Mouse (Mus musculus) midbrain, embryonic 15.5 days (tissue): Measurements from ENCODE around the gene Atrx. TPM values are rescaled to one million over a fixed set of nuclear protein-coding genes. Genes with fewer than 3 reads are reported as not detected.

ENCODE experiments used
- ATAC-seq: fragments of 200-750 bp; cut with Nextera tagmentation; replicated peaks from 2 replicates; pipeline ENCODE4 v1.8.0; 2017; ENCODE audit warnings: moderate TSS enrichment
- H3K27ac ChIP-seq: fragments of 300-500 bp; sonication (generic); 2 replicates; pipeline ENCODE4 v1.5.1; 2015; ENCODE audit warnings: mild to moderate bottlenecking, inconsistent platforms
- H3K27me3 ChIP-seq: fragments of 300-500 bp; sonication (generic); replicated peaks from 2 replicates; pipeline ENCODE4 v1.6.1; 2015; ENCODE audit warnings: inconsistent platforms
- H3K36me3 ChIP-seq: fragments of 300-500 bp; sonication (generic); replicated peaks from 2 replicates; pipeline ENCODE4 v1.6.1; 2015; ENCODE audit warnings: inconsistent platforms
- H3K4me1 ChIP-seq: fragments of 300-500 bp; sonication (generic); 2 replicates; pipeline ENCODE4 v1.6.1; 2015; ENCODE audit warnings: inconsistent platforms
- H3K4me2 ChIP-seq: fragments of 300-500 bp; sonication (generic); 2 replicates; pipeline ENCODE4 v1.6.1; 2015; ENCODE audit warnings: inconsistent platforms, mild to moderate bottlenecking, moderate library complexity
- H3K4me3 ChIP-seq: fragments of 300-500 bp; sonication (generic); 2 replicates; pipeline ENCODE4 v1.5.1; 2015; ENCODE audit warnings: mild to moderate bottlenecking, inconsistent platforms
- H3K9ac ChIP-seq: fragments of 300-500 bp; sonication (generic); 2 replicates; pipeline ENCODE4 v1.6.1; 2015; ENCODE audit warnings: mild to moderate bottlenecking, inconsistent platforms
- H3K9me3 ChIP-seq: fragments of 300-500 bp; sonication (generic); 2 replicates; pipeline ENCODE4 v1.6.1; 2016; ENCODE audit warnings: inconsistent platforms
- WGBS: fragments of 180-500 bp; shearing (Covaris S2); methylation state at CpG from one replicate; pipeline ENCODE4 v1.1.7; 2015; ENCODE audit warnings: mixed read lengths; 5-methylcytosine and 5-hydroxymethylcytosine counted together
- polyA plus RNA-seq: library from polyadenylated mRNA; unstranded; fragments of >200 nt; fragmentation: Nextera tagmentation; extraction: Ambion mirVana; gene quantifications from 2 replicates; pipeline ENCODE4 v1.2.1, GENCODE M21; 2015

Gene Atrx
- polyA plus RNA-seq, 1 experiment from 2014 or later: 279 TPM

- Histone ChIP-seq H3K36me3 (no peaks in the 10 kb centered on the region), H3K27ac (no peak overlapping the region), H3K4me1 (peaks cover 8% of the 10 kb centered on the region; the same call in 1 of the 2 replicates), H3K9ac (no peak overlapping the region), H3K4me3 (peak overlapping the region; percentile 43), H3K4me2 (peak overlapping the region; percentile 78), H3K27me3 (peaks cover 40% of the 10 kb centered on the region), H3K9me3 (no peaks in the 10 kb centered on the region)
- WGBS: 22% methylated on average over 28 of the region's 36 CpGs
- ATAC-seq: peak; percentile 27; the same call in 1 of the 2 replicates
These were observed 164.0 kb downstream of the Atrx start for GRCm38 (mm10) chrX:105765005-105765706.

GRCm38 (mm10) chrX:105764162-105765004, 164.8 kb downstream of the Atrx start, which contains the start of gene Fgf16:
Gene Fgf16 (plus strand): TSS chrX:105764279.
- Histone ChIP-seq H3K4me3 (peak within 1 kb of the TSS; percentile 43), H3K4me1 (peaks cover 8% of the 10 kb centered on the region; the same call in 1 of the 2 replicates), H3K9ac (0 out of 2 replicates have a peak within 1 kb of the TSS, but pooled peaks have one; percentile 8), H3K27ac (no peak within 1 kb of the TSS), H3K4me2 (peak within 1 kb of the TSS; percentile 78), H3K27me3 (peaks cover 40% of the 10 kb centered on the region), H3K9me3 (no peaks in the 10 kb centered on the region), H3K36me3 (no peaks in the 10 kb centered on the region)
- ATAC-seq: peak; percentile 63
- 20% methylated on average over 79 of the region's 86 CpGs for WGBS

- Histone ChIP-seq H3K9ac (no peak overlapping the region), H3K4me3 (peak overlapping the region; percentile 43), H3K27ac (no peak overlapping the region), H3K36me3 (no peaks in the 10 kb centered on the region), H3K9me3 (no peaks in the 10 kb centered on the region), H3K4me1 (peaks cover 8% of the 10 kb centered on the region; the same call in 1 of the 2 replicates), H3K4me2 (peak overlapping the region; percentile 78), H3K27me3 (peaks cover 40% of the 10 kb centered on the region)
- 16% methylated on average over 20 of the region's 20 CpGs for WGBS
- ATAC-seq: peak; percentile 65
These were observed 165.6 kb downstream of the Atrx start for GRCm38 (mm10) chrX:105763612-105764011.

- H3K4me3 ChIP-seq: peak overlapping the region; percentile 43
- peak; percentile 57 for ATAC-seq
- 25% methylated on average over 23 of the region's 23 CpGs for WGBS
- no peaks in the 10 kb centered on the region for H3K36me3 ChIP-seq
- H3K9me3 ChIP-seq: no peaks in the 10 kb centered on the region
- no peak overlapping the region for H3K27ac ChIP-seq
- no peak overlapping the region for H3K9ac ChIP-seq
- H3K27me3 ChIP-seq: peaks cover 40% of the 10 kb centered on the region
- peak overlapping the region; percentile 78 for H3K4me2 ChIP-seq
- peaks cover 8% of the 10 kb centered on the region; the same call in 1 of the 2 replicates for H3K4me1 ChIP-seq
These were observed 166.2 kb downstream of the Atrx start for GRCm38 (mm10) chrX:105762847-105763527.

Other genes starting within 250 kb of the Atrx start
- 0.10 TPM in 1 of 2 replicates, not detected in the other for gene Fgf16, start 165.1 kb downstream of the Atrx start, polyA plus RNA-seq
- gene Magt1, start 82.5 kb upstream of the Atrx start, polyA plus RNA-seq: 19.0 and 19.4 TPM in 2 replicates
- 354 and 372 TPM in 2 replicates for gene Cox7b, start 86.3 kb upstream of the Atrx start, polyA plus RNA-seq
- gene Atp7a, start 97.9 kb upstream of the Atrx start, polyA plus RNA-seq: 15.0 and 16.3 TPM in 2 replicates
- gene Tlr13, start 213.8 kb upstream of the Atrx start, polyA plus RNA-seq: 0.15 and 0.42 TPM in 2 replicates